Mouse (Mus musculus) heart, postnatal 0 days (tissue): ENCODE results near the gene Gng3.

Experiments used
- CTCF ChIP-seq: IDR thresholded peaks from 2 replicates; pipeline ENCODE4 v1.5.1; 2016; ENCODE audit warnings: antibody characterized with exemption, control low read depth, low read depth
- EP300 ChIP-seq: IDR thresholded peaks from 2 replicates; pipeline ENCODE4 v1.6.1; 2016; ENCODE audit warnings: antibody characterized with exemption, low read depth

- 0 out of 2 replicates have a peak, but pooled peaks have one; percentile 61 for TF ChIP-seq EP300
- TF ChIP-seq CTCF = no peak
Observed at GRCm38 (mm10) chr19:8871267-8872186, 32.5 kb upstream of the Gng3 start, which contains the start of gene Ubxn1.
